Mouse (Mus musculus) heart, embryonic 13.5 days (tissue): ENCODE results near the gene Man2a1. TPM values are rescaled to one million over a fixed set of nuclear protein-coding genes. Genes with fewer than 3 reads are reported as not detected.

Experiments
- ATAC-seq: fragments of 200-750 bp; cut with Nextera tagmentation; 2 replicates; pipeline ENCODE4 v1.8.0; 2017; ENCODE audit warnings: moderate TSS enrichment; ENCODE audit not compliant: insufficient number of reproducible peaks, low FRiP score, low TSS enrichment; ENCODE audit errors: extremely low read depth
- H3K27ac ChIP-seq: fragments of 300-500 bp; sonication (generic); replicated peaks from 2 replicates; pipeline ENCODE4 v1.5.1; 2015; ENCODE audit warnings: moderate library complexity, mild to moderate bottlenecking, inconsistent platforms
- H3K27me3 ChIP-seq: fragments of 300-500 bp; sonication (generic); replicated peaks from 2 replicates; pipeline ENCODE4 v1.6.1; 2015; ENCODE audit warnings: mild to moderate bottlenecking, inconsistent platforms
- H3K36me3 ChIP-seq: fragments of 300-500 bp; sonication (generic); 2 replicates; pipeline ENCODE4 v1.6.1; 2015; ENCODE audit warnings: mild to moderate bottlenecking, inconsistent platforms
- H3K4me1 ChIP-seq: fragments of 300-500 bp; sonication (generic); 2 replicates; pipeline ENCODE4 v1.6.1; 2015; ENCODE audit warnings: inconsistent platforms
- H3K4me2 ChIP-seq: fragments of 300-500 bp; sonication (generic); 2 replicates; pipeline ENCODE4 v1.6.1; 2015; ENCODE audit warnings: inconsistent platforms, mild to moderate bottlenecking, moderate library complexity
- H3K4me3 ChIP-seq: fragments of 300-500 bp; sonication (generic); 2 replicates; pipeline ENCODE4 v1.5.1; 2015; ENCODE audit warnings: moderate library complexity, mild to moderate bottlenecking, inconsistent platforms
- H3K9ac ChIP-seq: fragments of 300-500 bp; sonication (generic); 2 replicates; pipeline ENCODE4 v1.6.1; 2015; ENCODE audit warnings: inconsistent platforms, mild to moderate bottlenecking, moderate library complexity
- H3K9me3 ChIP-seq: fragments of 300-500 bp; sonication (generic); 2 replicates; pipeline ENCODE4 v1.6.1; 2016; ENCODE audit warnings: inconsistent platforms
- WGBS: fragments of 180-500 bp; shearing (Covaris S2); methylation state at CpG from one replicate; pipeline ENCODE4 v1.1.7; 2015; ENCODE audit warnings: mixed read lengths; 5-methylcytosine and 5-hydroxymethylcytosine counted together
- polyA plus RNA-seq: library from polyadenylated mRNA; unstranded; fragments of >200 nt; fragmentation: Nextera tagmentation; extraction: Ambion mirVana; gene quantifications from 2 replicates; pipeline ENCODE4 v1.2.1, GENCODE M21; 2015

Gene Man2a1
- polyA plus RNA-seq, 1 experiment from 2014 or later = 4.4 TPM

DNA sequence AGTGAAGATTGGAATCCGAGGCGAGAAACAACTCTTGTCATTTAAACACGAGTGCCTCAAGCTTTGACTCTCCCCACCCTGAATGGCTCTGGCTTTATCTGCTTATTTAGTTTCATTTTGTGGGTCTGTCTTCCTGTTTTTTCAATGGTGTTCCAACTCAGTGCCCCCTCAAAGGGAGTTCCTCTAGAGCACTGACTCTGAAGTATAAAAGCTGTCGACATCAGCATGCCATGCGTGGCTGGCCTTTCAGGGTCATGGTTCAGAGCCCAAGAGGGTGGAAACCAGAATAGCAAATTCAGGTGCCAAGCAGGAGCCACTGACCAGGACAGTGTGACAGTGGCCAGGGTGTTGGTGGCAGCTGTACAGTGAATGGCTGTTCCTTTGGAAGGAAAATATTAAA, 68.0 kb downstream of the Man2a1 start:
- H3K9ac ChIP-seq = no peak overlapping the region
- no peak for ATAC-seq
- H3K4me2 ChIP-seq = no peak overlapping the region
- H3K4me1 ChIP-seq = no peaks in the 10 kb centered on the region
- no peaks in the 10 kb centered on the region for H3K27me3 ChIP-seq
- 61% methylated on average over 5 of the region's 5 CpGs for WGBS
- no peak overlapping the region for H3K27ac ChIP-seq
- peaks cover 52% of the 10 kb centered on the region for H3K36me3 ChIP-seq
- H3K9me3 ChIP-seq = no peaks in the 10 kb centered on the region
- no peak overlapping the region for H3K4me3 ChIP-seq

- Histone ChIP-seq H3K27me3 (no peaks in the 10 kb centered on the region), H3K9ac (no peak overlapping the region), H3K4me1 (peaks cover 12% of the 10 kb centered on the region), H3K4me2 (no peak overlapping the region), H3K27ac (no peak overlapping the region), H3K4me3 (no peak overlapping the region), H3K36me3 (peaks cover 54% of the 10 kb centered on the region), H3K9me3 (peaks cover 7% of the 10 kb centered on the region)
- no peak for ATAC-seq
- WGBS = 84% methylated on average over 1 of the region's 1 CpGs
These were observed 73.9 kb downstream of the Man2a1 start for GRCm38 (mm10) chr17:64674401-64674800.

DNA sequence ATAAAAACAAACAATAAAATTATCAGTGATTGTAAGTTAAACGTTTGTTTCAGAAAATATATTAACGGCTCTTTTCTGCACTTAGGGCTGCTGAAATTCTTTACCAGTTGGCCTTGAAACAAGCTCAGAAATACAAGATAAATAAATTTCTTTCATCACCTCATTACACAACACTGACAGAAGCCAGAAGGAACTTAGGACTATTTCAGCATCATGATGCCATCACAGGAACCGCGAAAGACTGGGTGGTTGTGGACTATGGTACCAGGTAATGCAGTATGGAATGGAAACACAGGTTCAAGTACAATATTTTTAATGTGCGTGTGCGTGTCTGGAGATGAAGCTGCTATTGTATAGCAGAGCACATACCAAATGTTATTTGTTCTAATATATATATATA, 74.4 kb downstream of the Man2a1 start:
- H3K27ac ChIP-seq = no peak overlapping the region
- no peak for ATAC-seq
- peaks cover 49% of the 10 kb centered on the region for H3K36me3 ChIP-seq
- H3K4me2 ChIP-seq = no peak overlapping the region
- no peak overlapping the region for H3K4me3 ChIP-seq
- peaks cover 7% of the 10 kb centered on the region for H3K9me3 ChIP-seq
- peaks cover 12% of the 10 kb centered on the region for H3K4me1 ChIP-seq
- H3K27me3 ChIP-seq = no peaks in the 10 kb centered on the region
- 66% methylated on average over 6 of the region's 6 CpGs for WGBS
- no peak overlapping the region for H3K9ac ChIP-seq

- H3K4me3 ChIP-seq = no peak overlapping the region
These were observed 76.4 kb downstream of the Man2a1 start for GRCm38 (mm10) chr17:64676735-64677469.

GRCm38 (mm10) chr17:64681461-64681860, 80.9 kb downstream of the Man2a1 start:
- Histone ChIP-seq H3K36me3 (peaks cover 17% of the 10 kb centered on the region), H3K4me3 (no peak overlapping the region), H3K4me1 (peaks cover 12% of the 10 kb centered on the region), H3K27me3 (no peaks in the 10 kb centered on the region), H3K9me3 (no peaks in the 10 kb centered on the region), H3K9ac (no peak overlapping the region), H3K4me2 (no peak overlapping the region), H3K27ac (no peak overlapping the region)
- no peak for ATAC-seq
- 92% methylated on average over 3 of the region's 3 CpGs for WGBS

More at GRCm38 (mm10) chr17:64676735-64677469, 76.4 kb downstream of the Man2a1 start:
- H3K4me1 ChIP-seq = peaks cover 12% of the 10 kb centered on the region
- peaks cover 7% of the 10 kb centered on the region for H3K9me3 ChIP-seq
- no peaks in the 10 kb centered on the region for H3K27me3 ChIP-seq
- H3K36me3 ChIP-seq = peaks cover 31% of the 10 kb centered on the region
- peak overlapping the region; percentile 36; the same call in 1 of the 2 replicates for H3K27ac ChIP-seq
- no peak overlapping the region for H3K9ac ChIP-seq
- 49% methylated on average over 10 of the region's 10 CpGs for WGBS
- ATAC-seq = no peak
- no peak overlapping the region for H3K4me2 ChIP-seq

DNA sequence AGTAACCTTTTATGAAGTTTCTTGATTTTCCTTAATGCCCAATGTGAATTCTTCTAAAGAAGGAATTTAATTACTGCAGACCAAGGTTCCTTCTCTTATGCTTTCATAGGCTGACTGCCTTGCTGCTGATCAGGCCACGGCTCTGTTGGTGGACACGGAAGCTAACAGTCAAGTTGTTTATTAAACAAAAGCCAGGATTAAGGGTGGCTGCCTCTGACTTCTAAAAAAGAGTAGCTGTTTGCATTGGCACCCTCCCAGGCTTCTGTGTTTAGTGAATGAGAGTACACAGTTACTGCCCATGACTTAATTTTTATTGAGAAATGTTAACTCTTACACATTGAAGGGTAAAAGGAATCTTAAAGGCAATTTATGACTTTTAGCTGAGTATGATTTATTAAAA, 81.4 kb downstream of the Man2a1 start:
- Histone ChIP-seq H3K9me3 (no peaks in the 10 kb centered on the region), H3K9ac (no peak overlapping the region), H3K4me3 (no peak overlapping the region), H3K4me2 (no peak overlapping the region), H3K27ac (no peak overlapping the region), H3K4me1 (peaks cover 7% of the 10 kb centered on the region), H3K27me3 (no peaks in the 10 kb centered on the region), H3K36me3 (peaks cover 18% of the 10 kb centered on the region)
- no peak for ATAC-seq
- 75% methylated on average over 2 of the region's 2 CpGs for WGBS

- peaks cover 32% of the 10 kb centered on the region for H3K36me3 ChIP-seq
- no peak overlapping the region for H3K4me2 ChIP-seq
- no peak overlapping the region for H3K9ac ChIP-seq
- no peak overlapping the region for H3K27ac ChIP-seq
- no peak for ATAC-seq
- H3K27me3 ChIP-seq = no peaks in the 10 kb centered on the region
- WGBS = 92% methylated on average over 4 of the region's 4 CpGs
- H3K9me3 ChIP-seq = no peaks in the 10 kb centered on the region
- no peaks in the 10 kb centered on the region for H3K4me1 ChIP-seq
- H3K4me3 ChIP-seq = no peak overlapping the region
These were observed 83.6 kb downstream of the Man2a1 start for GRCm38 (mm10) chr17:64684088-64684487.

DNA sequence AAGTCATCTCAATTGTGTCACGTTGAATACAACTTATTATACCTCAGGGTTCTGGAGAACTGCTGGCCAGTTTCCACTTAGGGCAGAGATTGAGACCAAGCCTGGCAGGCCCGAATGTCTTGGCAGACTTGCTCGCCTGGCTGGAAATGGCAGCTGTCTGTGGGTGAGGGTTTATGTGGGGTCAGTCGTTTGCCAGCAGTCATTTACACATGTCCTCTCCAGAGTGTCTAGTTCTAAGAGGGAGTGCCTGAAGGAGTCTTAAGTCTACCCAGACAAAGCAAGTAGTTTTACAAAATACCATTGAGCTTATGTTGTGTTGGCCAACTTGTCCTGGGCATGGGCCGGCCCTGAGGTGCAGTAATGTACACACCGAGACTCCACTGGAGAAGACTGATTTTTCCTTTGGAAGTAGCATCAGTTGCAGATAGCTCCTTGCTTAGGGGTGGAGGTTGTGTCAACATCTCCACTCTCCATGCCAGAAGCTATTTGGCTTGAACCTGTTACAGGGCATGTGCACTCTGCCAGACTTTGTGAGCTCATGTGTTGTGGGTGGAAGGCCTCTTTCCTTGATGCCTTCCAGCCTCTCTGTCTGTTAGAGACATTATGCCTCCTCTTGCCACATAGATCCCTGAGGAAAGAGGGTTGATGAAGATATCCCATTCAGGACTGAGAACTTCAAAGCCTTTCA, 84.8 kb downstream of the Man2a1 start:
- Histone ChIP-seq H3K4me3 (no peak overlapping the region), H3K27ac (no peak overlapping the region), H3K4me1 (no peaks in the 10 kb centered on the region), H3K4me2 (no peak overlapping the region), H3K9me3 (peaks cover 8% of the 10 kb centered on the region; the same call in 1 of the 2 replicates), H3K27me3 (no peaks in the 10 kb centered on the region), H3K9ac (no peak overlapping the region), H3K36me3 (peaks cover 44% of the 10 kb centered on the region)
- no peak for ATAC-seq
- 73% methylated on average over 6 of the region's 6 CpGs for WGBS

DNA sequence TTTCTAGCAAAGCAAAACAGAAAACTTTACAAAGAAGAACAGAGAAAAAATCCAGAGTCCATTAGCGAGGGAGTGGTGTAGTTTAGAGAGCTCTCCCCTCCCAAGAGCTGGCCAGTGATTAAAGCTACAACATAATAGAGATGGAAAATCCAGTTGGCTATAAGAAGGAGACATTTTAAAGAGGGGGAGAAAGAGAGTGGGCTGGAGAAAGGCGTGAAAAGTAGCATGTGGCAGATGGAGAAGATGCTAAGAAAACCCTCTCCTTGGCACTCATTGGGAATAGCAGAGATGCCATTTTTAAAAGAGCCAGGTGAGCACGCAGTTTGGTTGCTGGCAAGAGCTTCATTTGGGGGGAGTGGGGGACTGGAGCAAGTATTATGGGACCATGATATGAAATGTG, 89.1 kb downstream of the Man2a1 start:
- H3K27ac ChIP-seq = no peak overlapping the region
- 88% methylated on average over 3 of the region's 3 CpGs for WGBS
- peaks cover 43% of the 10 kb centered on the region for H3K36me3 ChIP-seq
- no peaks in the 10 kb centered on the region for H3K27me3 ChIP-seq
- H3K4me2 ChIP-seq = no peak overlapping the region
- no peak overlapping the region for H3K4me3 ChIP-seq
- H3K9me3 ChIP-seq = peaks cover 13% of the 10 kb centered on the region; the same call in 1 of the 2 replicates
- no peak overlapping the region for H3K9ac ChIP-seq
- no peaks in the 10 kb centered on the region for H3K4me1 ChIP-seq
- ATAC-seq = no peak

GRCm38 (mm10) chr17:64697277-64697831, 96.8 kb downstream of the Man2a1 start:
- H3K4me2 ChIP-seq = no peak overlapping the region
- H3K9me3 ChIP-seq = no peaks in the 10 kb centered on the region
- ATAC-seq = no peak
- H3K27ac ChIP-seq = no peak overlapping the region
- no peak overlapping the region for H3K9ac ChIP-seq
- WGBS = 82% methylated on average over 10 of the region's 10 CpGs
- H3K4me3 ChIP-seq = no peak overlapping the region
- H3K4me1 ChIP-seq = no peaks in the 10 kb centered on the region
- no peaks in the 10 kb centered on the region for H3K27me3 ChIP-seq
- H3K36me3 ChIP-seq = peaks cover 6% of the 10 kb centered on the region; the same call in 1 of the 2 replicates

- Histone ChIP-seq H3K36me3 (peaks cover 6% of the 10 kb centered on the region; the same call in 1 of the 2 replicates), H3K4me3 (no peak overlapping the region), H3K9ac (no peak overlapping the region), H3K9me3 (no peaks in the 10 kb centered on the region), H3K27ac (no peak overlapping the region), H3K4me1 (no peaks in the 10 kb centered on the region), H3K27me3 (no peaks in the 10 kb centered on the region), H3K4me2 (no peak overlapping the region)
- WGBS = 77% methylated on average over 8 of the region's 8 CpGs
- no peak for ATAC-seq
These were observed 98.0 kb downstream of the Man2a1 start for GRCm38 (mm10) chr17:64698516-64698915.
